8 mouse cellular contexts compared by ENCODE assay signal in genomic region chr5:76853549-76853948, GRCm38 (mm10). TPM values are rescaled to one million over a fixed set of nuclear protein-coding genes. Genes with fewer than 3 reads are reported as not detected.
DNase-seq lines count a peak whose midpoint lies in the region; ATAC-seq and TF ChIP-seq lines count a peak whose summit lies in the region.

No protein-coding gene starts in this region.

- no peak; the same call in 1 of the 2 replicates for TF ChIP-seq CTCF in heart, adult 2 months (IDR thresholded peaks at IDR 0.05)
- TF ChIP-seq CTCF in small intestine, adult 2 months (IDR thresholded peaks at IDR 0.05; ENCODE audit: extremely low read depth, insufficient read length, insufficient replicate concordance, low read depth, low read length), result peak; percentile 97

- peaks cover 17% of the 10 kb centered on the region for H3K27me3 ChIP-seq in heart, adult 2 months (ENCODE audit: control insufficient read depth, insufficient read depth, low read length)
- peaks cover 43% of the 10 kb centered on the region for H3K27me3 ChIP-seq in limb, embryonic 10.5 days (ENCODE audit: low read depth, poor library complexity, severe bottlenecking)
- H3K27me3 ChIP-seq in midbrain, embryonic 13.5 days, result peaks cover 32% of the 10 kb centered on the region
- H3K27me3 ChIP-seq in small intestine, adult 2 months (ENCODE audit: control insufficient read depth, insufficient read depth, low read length), result no peaks in the 10 kb centered on the region

- no peaks in the 10 kb centered on the region for H3K9me3 ChIP-seq in limb, embryonic 10.5 days (replicated peaks)
- H3K9me3 ChIP-seq in midbrain, embryonic 13.5 days, result no peaks in the 10 kb centered on the region

- H3K4me2 ChIP-seq in midbrain, embryonic 13.5 days (replicated peaks), result no peak overlapping the region

- no peak for TF ChIP-seq POLR2A in heart, adult 2 months (IDR thresholded peaks at IDR 0.05; ENCODE audit: insufficient read depth, low read depth, low read length)
- TF ChIP-seq POLR2A in small intestine, adult 2 months (IDR thresholded peaks at IDR 0.05; ENCODE audit: low read depth, low read length), result no peak

- H3K4me1 ChIP-seq in heart, adult 2 months (ENCODE audit: control insufficient read depth, insufficient read depth, low read length), result no peaks in the 10 kb centered on the region; the same call in 1 of the 2 replicates
- H3K4me1 ChIP-seq in limb, embryonic 10.5 days, result peaks cover 29% of the 10 kb centered on the region
- H3K4me1 ChIP-seq in midbrain, embryonic 13.5 days (replicated peaks), result peaks cover 27% of the 10 kb centered on the region
- H3K4me1 ChIP-seq in small intestine, adult 2 months (ENCODE audit: control insufficient read depth, insufficient read depth, insufficient read length, low read length), result peaks cover under 1% of the 10 kb centered on the region

- H3K79me2 ChIP-seq in heart, adult 2 months (replicated peaks; ENCODE audit: control insufficient read depth, insufficient read depth, low read length), result no peaks in the 10 kb centered on the region

- DNase-seq in heart, adult 2 months, result peak; percentile 61 to 74
- no peak for DNase-seq in heart, adult 11 months
- peak; percentile 90 for DNase-seq in embryo, embryonic 11 days
- peak; percentile 45 for DNase-seq in gastrocnemius, postnatal 25 days
- DNase-seq in kidney, adult 18-20 months, result peak; percentile 80
- peak; percentile 94 for DNase-seq in limb, embryonic 10.5 days (ENCODE audit: low spot score)

- intact Hi-C loops in heart, adult 2 months (cut with DNase I), result no loop called here

- H3K9ac ChIP-seq in heart, adult 2 months (ENCODE audit: low read depth, low read length), result no peak overlapping the region
- H3K9ac ChIP-seq in midbrain, embryonic 13.5 days (replicated peaks), result no peak overlapping the region

- H3K36me3 ChIP-seq in heart, adult 2 months (ENCODE audit: control insufficient read depth, insufficient read depth, low read length), result no peaks in the 10 kb centered on the region
- peaks cover 48% of the 10 kb centered on the region for H3K36me3 ChIP-seq in limb, embryonic 10.5 days
- H3K36me3 ChIP-seq in midbrain, embryonic 13.5 days, result peaks cover 43% of the 10 kb centered on the region
- H3K36me3 ChIP-seq in small intestine, adult 2 months (ENCODE audit: control insufficient read depth, insufficient read depth, low read length), result peaks cover 36% of the 10 kb centered on the region

- 12% methylated on average over 10 of the region's 10 CpGs for WGBS in heart, adult 2 months
- WGBS in limb, embryonic 10.5 days, result 22% methylated on average over 10 of the region's 10 CpGs
- 13% methylated on average over 10 of the region's 10 CpGs for WGBS in midbrain, embryonic 13.5 days
- 17% methylated on average over 10 of the region's 10 CpGs for WGBS in small intestine, adult 2 months

- no peak for TF ChIP-seq EP300 in heart, adult 2 months (IDR thresholded peaks at IDR 0.05; ENCODE audit: insufficient read depth, low read depth, low read length)

- H3K4me3 ChIP-seq in heart, adult 2 months, result no peak overlapping the region
- no peak overlapping the region for H3K4me3 ChIP-seq in limb, embryonic 10.5 days
- H3K4me3 ChIP-seq in midbrain, embryonic 13.5 days (replicated peaks), result no peak overlapping the region
- H3K4me3 ChIP-seq in small intestine, adult 2 months (ENCODE audit: low read depth, low read length), result no peak overlapping the region

- no peak overlapping the region for H3K27ac ChIP-seq in heart, adult 2 months
- H3K27ac ChIP-seq in limb, embryonic 10.5 days, result no peak overlapping the region
- no peak overlapping the region for H3K27ac ChIP-seq in midbrain, embryonic 13.5 days
- no peak overlapping the region for H3K27ac ChIP-seq in small intestine, adult 2 months (ENCODE audit: insufficient read depth, low read depth, low read length)

- peak; percentile 90 for ATAC-seq in midbrain, embryonic 13.5 days

RNA-seq across cellular contexts. Expression of gene Aasdh, which starts 51.8 kb away (rescaled TPM):
- total RNA-seq in heart, adult 2 months (2021), result 10 to 100 TPM; 12.7 to 16.2 TPM
- polyA plus RNA-seq in heart, adult 2 months (2012; rRNA removed), result 19.9 and 31.8 TPM in 2 replicates
- 1 to 10 TPM; 7.3 to 7.8 TPM for total RNA-seq in gastrocnemius, postnatal 25 days (2021)
- 18.8 and 23.5 TPM in 2 replicates for polyA plus RNA-seq in limb, embryonic 10.5 days (2016; fragmentation: Nextera tagmentation; extraction: Ambion mirVana)
- polyA plus RNA-seq in midbrain, embryonic 13.5 days (2015; fragmentation: Nextera tagmentation; extraction: Ambion mirVana), result 24.8 and 26.2 TPM in 2 replicates
- 1.2 and 2.2 TPM in 2 replicates for polyA plus RNA-seq in small intestine, adult 2 months (2012; rRNA removed)
